Mouse (Mus musculus) lung, postnatal 0 days (tissue): ENCODE measurements at regions not wholly inside any gene's neighbourhood (a gene's known extent, or its start where the extent isn't known, plus 50 kb on each side); places are given as distances from the start of the nearest gene placed in this dataset.

Source experiments
- CTCF ChIP-seq: IDR thresholded peaks from 2 replicates; pipeline ENCODE4 v1.5.1; 2016; ENCODE audit warnings: antibody characterized with exemption, mild to moderate bottlenecking
- EP300 ChIP-seq: IDR thresholded peaks from 2 replicates; pipeline ENCODE4 v1.6.1; 2016; ENCODE audit warnings: antibody characterized with exemption, mild to moderate bottlenecking, control low read depth

DNA sequence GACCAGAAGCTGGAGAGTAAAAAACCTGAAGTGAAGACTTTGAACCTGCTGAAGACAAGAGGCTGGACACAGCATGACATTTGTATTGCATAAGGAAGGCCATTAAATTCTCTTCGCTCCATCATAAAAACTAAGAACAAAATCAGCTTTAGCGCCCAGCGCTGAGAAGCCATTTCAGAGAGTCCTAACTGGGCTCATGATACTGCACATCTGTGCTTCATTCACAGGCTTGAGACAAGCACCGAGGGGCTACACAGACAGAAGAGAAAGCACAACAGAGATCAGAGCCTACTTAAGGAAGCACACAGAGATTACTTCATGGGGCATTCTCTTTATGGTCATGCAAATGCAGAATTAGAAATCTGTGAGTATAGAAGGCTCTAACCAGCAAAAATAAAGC lies 338.2 kb upstream of the G2e3 start:
- no peak for TF ChIP-seq CTCF
- no peak for TF ChIP-seq EP300
